Mouse (Mus musculus) layer of hippocampus, postnatal 14 days (tissue): ENCODE data around the gene Ccdc174. TPM values are rescaled to one million over a fixed set of nuclear protein-coding genes. Genes with fewer than 3 reads are reported as not detected.

Source experiments
- DNase-seq, 2 experiments: peaks; one replicate each; pipeline ENCODE4 v3.0.0; 2021 to 2022; ENCODE audit warnings: low spot score in 2 of 2, mixed read lengths in 1 of 2
- total RNA-seq, 2 experiments: library from RNA; stranded (reverse); gene quantifications; 2 replicates each; pipeline ENCODE4 v1.2.3; 2021

Ccdc174 gene
- total RNA-seq, 2 experiments from 2014 or later: 21.6 to 25.3 TPM

DNA sequence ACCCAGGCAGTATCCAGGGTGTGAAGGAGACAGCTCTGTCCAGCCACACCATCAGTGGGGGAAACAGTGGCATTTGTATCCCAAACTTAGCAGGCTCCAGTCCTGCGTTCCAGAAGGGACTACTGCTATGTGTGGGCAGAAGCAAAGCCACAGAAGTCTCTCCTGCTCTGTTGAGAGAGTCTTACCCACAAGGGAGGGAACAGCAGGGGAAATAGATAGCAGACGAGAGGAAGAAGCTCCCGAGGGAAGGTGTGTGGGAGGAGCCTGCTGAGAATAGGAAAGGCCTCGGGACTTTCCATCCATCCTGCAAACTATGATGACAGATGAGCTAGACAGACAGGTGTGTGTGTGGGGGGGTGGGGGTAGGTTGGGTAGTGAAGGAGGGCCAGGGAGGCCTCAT lies 39.4 kb downstream of the Ccdc174 start:
- peak in 1 of 2 experiments; percentile 27 for DNase-seq

- no peak for DNase-seq
Observed at GRCm38 (mm10) chr6:91917716-91918115, 39.9 kb downstream of the Ccdc174 start.

DNA sequence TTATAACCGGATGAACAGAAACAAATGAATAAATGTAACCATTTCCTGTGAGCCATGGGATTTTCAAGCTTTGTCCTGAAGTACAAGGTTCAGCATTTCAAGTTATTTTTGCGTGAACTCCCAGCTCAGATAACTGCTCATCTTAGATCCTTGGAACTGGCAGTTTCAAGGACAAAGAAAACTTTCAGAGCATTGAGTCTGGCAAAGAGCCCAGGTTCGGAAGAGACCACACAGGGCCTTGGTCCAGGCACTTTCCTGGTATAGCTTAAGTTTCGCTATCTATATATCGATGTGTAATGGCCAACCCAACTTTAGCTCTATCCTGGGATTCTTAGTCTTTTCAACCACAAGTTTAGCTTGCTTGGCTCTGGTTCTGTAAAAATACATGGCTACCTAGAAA lies 53.4 kb downstream of the Ccdc174 start:
- no peak for DNase-seq

DNA sequence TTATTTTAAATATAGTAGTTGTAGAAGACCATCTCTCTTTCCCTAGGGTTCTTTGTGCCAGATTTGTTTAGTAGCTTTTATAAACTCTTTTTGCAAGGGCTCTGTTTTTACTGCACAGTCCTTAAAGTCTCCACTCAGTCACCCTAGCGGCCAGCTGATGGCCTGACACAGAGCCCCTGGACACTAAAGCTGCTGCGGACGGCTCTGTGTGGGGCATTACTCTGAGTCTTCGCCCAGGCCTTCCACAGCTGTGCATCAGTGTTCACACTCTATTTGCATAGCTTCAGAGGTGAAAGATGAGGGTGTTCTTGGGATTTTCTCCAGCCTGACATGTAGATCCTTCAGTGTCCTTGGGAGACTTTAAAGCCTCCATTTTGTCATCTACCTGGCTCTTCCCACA lies 60.6 kb downstream of the Ccdc174 start:
- no peak for DNase-seq

DNA sequence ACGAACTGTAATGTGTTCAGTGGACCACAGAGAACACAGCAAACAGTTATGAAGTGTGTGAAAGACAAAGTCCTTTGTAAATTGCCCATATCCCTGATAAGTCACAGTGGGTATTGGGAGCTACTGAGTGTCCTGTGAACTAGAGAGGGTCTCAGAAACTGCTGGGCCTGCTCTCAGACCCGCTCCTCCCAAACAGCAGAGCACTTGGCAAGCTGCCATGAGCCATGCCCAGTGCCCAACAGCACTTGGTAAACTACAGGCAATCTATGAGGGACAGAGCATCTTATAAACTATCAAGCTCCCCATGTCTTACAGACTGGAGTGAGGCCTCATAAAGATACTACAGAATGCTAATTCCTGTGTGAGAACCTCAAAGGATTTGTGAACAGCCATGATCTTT lies 70.6 kb downstream of the Ccdc174 start:
- DNase-seq: no peak

Other genes with a start within 250 kb of the Ccdc174 start
- gene Slc6a6, start 194.0 kb upstream of the Ccdc174 start, total RNA-seq: 100 to 1,000 TPM; 149 to 151 TPM
- gene Grip2, start 50.8 kb upstream of the Ccdc174 start, total RNA-seq: 1 to 10 TPM; 7.9 to 9.6 TPM
- 1 to 10 TPM; 1.9 to 3.0 TPM for gene 4930590J08Rik, start 24.8 kb downstream of the Ccdc174 start, total RNA-seq
- gene Fgd5, start 100.8 kb downstream of the Ccdc174 start, total RNA-seq: 1 to 10 TPM; 7.3 to 8.5 TPM
- 10 to 100 TPM; 80.3 to 84.9 TPM for gene Nr2c2, start 213.3 kb downstream of the Ccdc174 start, total RNA-seq